Mouse (Mus musculus) retina, adult 2 months (tissue): ENCODE data around the gene Olfr978.
"Not testable (repeated sequence)": the region's sequence is repeated elsewhere in the genome, so short reads cannot be mapped to it uniquely, and the experiment has no call there.

Source experiments
- DNase-seq: peaks from one replicate; pipeline ENCODE4 v3.0.0-alpha.2; 2012; ENCODE audit warnings: low read depth, low spot score

Olfr978 gene

GRCm38 (mm10) chr9:39991813-39992212 is at the start of gene Olfr978:
Gene Olfr978, plus strand, starts transcription at chr9:39992113.
- DNase-seq: no peak

- no peak for DNase-seq
These were observed 40.0 kb upstream of the Olfr978 start, which contains the start of gene Olfr975 for GRCm38 (mm10) chr9:39951946-39952345. Gene Olfr975, minus strand, starts transcription at chr9:39952046.

- DNase-seq: not testable (repeated sequence)
These were observed 30.9 kb upstream of the Olfr978 start, which contains the start of gene Olfr976 for GRCm38 (mm10) chr9:39961033-39961432. Gene Olfr976, minus strand, starts transcription at chr9:39961133.

- DNase-seq: not testable (repeated sequence)
These were observed 15.2 kb upstream of the Olfr978 start for GRCm38 (mm10) chr9:39976581-39977145.

- no peak for DNase-seq
These were observed 11.5 kb downstream of the Olfr978 start, which contains the start of gene Olfr979 for GRCm38 (mm10) chr9:40003365-40003764. Gene Olfr979, minus strand, starts transcription at chr9:40003465.

GRCm38 (mm10) chr9:40009482-40009881 is 17.6 kb downstream of the Olfr978 start, which contains the start of gene Olfr980:
Gene Olfr980, minus strand, starts transcription at chr9:40009582.
- no peak for DNase-seq

- DNase-seq: no peak
These were observed 29.3 kb downstream of the Olfr978 start, which contains the start of gene Olfr981 for GRCm38 (mm10) chr9:40021164-40021563. Gene Olfr981, plus strand, starts transcription at chr9:40021464.
